Mouse (Mus musculus) ES-E14 (cell line): ENCODE measurements at regions not wholly inside any gene's neighbourhood (a gene's known extent, or its start where the extent isn't known, plus 50 kb on each side); places are given as distances from the start of the nearest gene placed in this dataset.

ENCODE experiments used
- CHD2 ChIP-seq: IDR thresholded peaks from 2 replicates; pipeline ENCODE4 v1.6.1; 2014; ENCODE audit warnings: mild to moderate bottlenecking, low read depth, low read length, inconsistent platforms
- HCFC1 ChIP-seq: IDR thresholded peaks from 2 replicates; pipeline ENCODE4 v1.6.1; 2012; ENCODE audit warnings: low read length, inconsistent platforms, borderline replicate concordance; ENCODE audit not compliant: insufficient read depth
- MAFK ChIP-seq: IDR thresholded peaks from 2 replicates; pipeline ENCODE4 v1.6.1; 2014; ENCODE audit warnings: mild to moderate bottlenecking, low read depth, low read length, inconsistent platforms; ENCODE audit not compliant: insufficient read depth
- ZC3H11A ChIP-seq: IDR thresholded peaks from 2 replicates; pipeline ENCODE4 v1.6.1; 2012; ENCODE audit warnings: low read depth, mild to moderate bottlenecking, inconsistent platforms, low read length, borderline replicate concordance

- no peak for TF ChIP-seq CHD2
- no peak for TF ChIP-seq HCFC1
- TF ChIP-seq ZC3H11A: no peak
- no peak for TF ChIP-seq MAFK
Measured at GRCm38 (mm10) chr4:71585880-71586279, 171.9 kb downstream of the Gm11232 start.
